Mouse (Mus musculus): ENCODE data around the gene Myo5c.

DNA sequence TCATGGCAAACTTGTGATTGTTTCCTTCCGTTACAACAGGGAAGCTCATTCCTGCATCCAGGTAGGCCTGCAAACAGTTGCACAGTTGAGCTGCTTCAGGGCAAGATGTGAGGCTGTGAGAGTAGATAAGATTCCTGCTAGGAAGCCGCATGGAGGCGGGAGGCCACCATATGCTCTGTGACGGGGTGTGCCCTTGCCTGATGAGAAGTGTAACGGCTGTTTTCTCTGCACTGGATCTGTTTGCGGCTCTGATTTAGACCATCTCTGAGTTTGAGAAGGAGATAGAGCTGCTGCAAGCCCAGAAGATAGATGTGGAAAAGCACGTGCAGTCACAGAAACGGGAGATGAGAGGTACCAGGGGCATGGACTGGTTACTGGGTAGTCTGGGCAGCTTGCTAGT lies 51.8 kb downstream of the Myo5c start:
- no peak for TF ChIP-seq POLR2A (IDR thresholded peaks at IDR 0.05; ENCODE audit: low read depth, low read length)
- TF ChIP-seq CTCF (conservative IDR thresholded peaks at IDR 0.05 in 1 of 2, IDR thresholded peaks at IDR 0.05 in 1 of 2; ENCODE audit: low read depth in 2 of 2, low read length in 2 of 2) = no peak
- no peak for TF ChIP-seq NRF1 (IDR thresholded peaks at IDR 0.05; ENCODE audit: low read depth, low read length)
- TF ChIP-seq KAT2A (IDR thresholded peaks at IDR 0.05; ENCODE audit: insufficient replicate concordance, low read length) = no peak
- no peak for TF ChIP-seq EP300 (IDR thresholded peaks at IDR 0.05; ENCODE audit: low read length)
- TF ChIP-seq E2F4 (IDR thresholded peaks at IDR 0.05; ENCODE audit: insufficient replicate concordance, low read depth, low read length) = no peak
- no peak for TF ChIP-seq MAX (IDR thresholded peaks at IDR 0.05; ENCODE audit: low read length)
- TF ChIP-seq MAFK (IDR thresholded peaks at IDR 0.05; ENCODE audit: insufficient replicate concordance, low read length) = no peak
- TF ChIP-seq HCFC1 (IDR thresholded peaks at IDR 0.05; ENCODE audit: low read depth, low read length) = no peak
- TF ChIP-seq ZC3H11A (IDR thresholded peaks at IDR 0.05; ENCODE audit: low read depth, low read length) = no peak

Measured in CH12.LX (cell line).